ENCODE assay signal across 9 mouse cellular contexts in the genomic region with DNA sequence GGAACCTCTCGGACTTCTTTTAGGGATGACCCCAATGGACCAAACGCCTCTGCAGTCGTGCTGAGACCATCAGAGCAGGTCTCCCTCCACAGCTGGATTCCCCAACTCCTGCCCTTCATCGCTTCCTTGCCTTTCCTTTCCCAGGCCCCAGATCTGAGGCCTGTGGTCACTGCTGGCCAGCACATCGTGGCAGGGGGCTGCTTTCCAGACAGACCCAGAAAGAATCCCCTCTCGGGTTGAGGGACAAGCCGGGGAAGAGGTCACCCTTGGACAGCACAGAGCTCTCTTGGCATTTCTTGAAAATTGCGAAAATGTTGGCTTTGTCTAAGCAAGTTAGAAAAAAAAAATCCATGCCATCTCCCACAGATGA.
DNase-seq lines count a peak whose midpoint lies in the region; ATAC-seq and TF ChIP-seq lines count a peak whose summit lies in the region.
"Had no signal": no experiment of that assay in that cellular context is flagged by ENCODE, and none has a peak within 500 bp of the region (broad histone marks: within the 10 kb centered on the region; RNA-seq: fewer than 3 reads in every experiment).

No protein-coding gene starts in this region.

- H3K4me1 ChIP-seq in lung, postnatal 0 days (ENCODE audit: insufficient read depth, low read depth, low read length), result peaks cover 35% of the 10 kb centered on the region
- H3K4me1 ChIP-seq in forebrain, embryonic 15.5 days, result peaks cover 24% of the 10 kb centered on the region
- peaks cover 14% of the 10 kb centered on the region for H3K4me1 ChIP-seq in hindbrain, embryonic 16.5 days (ENCODE audit: control insufficient read depth, insufficient read depth, low read depth, low read length)
- peaks cover 38% of the 10 kb centered on the region for H3K4me1 ChIP-seq in neural tube, embryonic 15.5 days

- no peak overlapping the region for H3K4me2 ChIP-seq in lung, postnatal 0 days (replicated peaks; ENCODE audit: low read depth, low read length)
- no peak overlapping the region for H3K4me2 ChIP-seq in forebrain, embryonic 15.5 days (replicated peaks)
- H3K4me2 ChIP-seq in hindbrain, embryonic 16.5 days (ENCODE audit: low read length), result no peak overlapping the region
- no peak overlapping the region for H3K4me2 ChIP-seq in neural tube, embryonic 15.5 days

- no peak overlapping the region for H3K9ac ChIP-seq in lung, postnatal 0 days (replicated peaks; ENCODE audit: low read depth)
- H3K9ac ChIP-seq in forebrain, embryonic 15.5 days (replicated peaks), result no peak overlapping the region
- H3K9ac ChIP-seq in hindbrain, embryonic 16.5 days (ENCODE audit: low read depth, low read length), result 0 out of 2 replicates have a peak overlapping the region, but pooled peaks have one; percentile 32
- no peak overlapping the region for H3K9ac ChIP-seq in neural tube, embryonic 15.5 days (replicated peaks)

- H3K27ac ChIP-seq in lung, postnatal 0 days (ENCODE audit: low read length), result peak overlapping the region; percentile 91
- peak overlapping the region; percentile 45 for H3K27ac ChIP-seq in forebrain, embryonic 15.5 days (replicated peaks)
- peak overlapping the region; percentile 30 for H3K27ac ChIP-seq in hindbrain, embryonic 16.5 days (ENCODE audit: low read depth, low read length)
- H3K27ac ChIP-seq in neural tube, embryonic 15.5 days (replicated peaks), result peak overlapping the region; percentile 66

- no peaks in the 10 kb centered on the region for H3K36me3 ChIP-seq in lung, postnatal 0 days (ENCODE audit: insufficient read depth, low read length)
- H3K36me3 ChIP-seq in forebrain, embryonic 15.5 days, result no peaks in the 10 kb centered on the region
- no peaks in the 10 kb centered on the region for H3K36me3 ChIP-seq in hindbrain, embryonic 16.5 days (ENCODE audit: control insufficient read depth, insufficient read depth, low read length)
- H3K36me3 ChIP-seq in neural tube, embryonic 15.5 days, result no peaks in the 10 kb centered on the region

- no peak; the same call in 1 of the 2 replicates for ATAC-seq in lung, postnatal 0 days
- no peak for ATAC-seq in forebrain, embryonic 15.5 days (replicated peaks)
- ATAC-seq in hindbrain, embryonic 16.5 days, result no peak
- no peak for ATAC-seq in neural tube, embryonic 15.5 days (ENCODE audit: low FRiP score)
- ATAC-seq: Patski had no signal

- 31% methylated on average over 8 of the region's 8 CpGs for WGBS in lung, postnatal 0 days
- WGBS in forebrain, embryonic 15.5 days, result 72% methylated on average over 8 of the region's 8 CpGs
- WGBS in hindbrain, embryonic 16.5 days, result 54% methylated on average over 8 of the region's 8 CpGs
- 66% methylated on average over 8 of the region's 8 CpGs for WGBS in neural tube, embryonic 15.5 days

- no peak for TF ChIP-seq EP300 in lung, postnatal 0 days (IDR thresholded peaks at IDR 0.05)

- no peaks in the 10 kb centered on the region for H3K9me3 ChIP-seq in lung, postnatal 0 days (ENCODE audit: low read length)
- no peaks in the 10 kb centered on the region for H3K9me3 ChIP-seq in forebrain, embryonic 15.5 days
- no peaks in the 10 kb centered on the region for H3K9me3 ChIP-seq in hindbrain, embryonic 16.5 days (ENCODE audit: control insufficient read depth, low read length)
- no peaks in the 10 kb centered on the region for H3K9me3 ChIP-seq in neural tube, embryonic 15.5 days (replicated peaks)

- H3K27me3 ChIP-seq in lung, postnatal 0 days (replicated peaks; ENCODE audit: insufficient read depth, low read length), result no peaks in the 10 kb centered on the region
- no peaks in the 10 kb centered on the region for H3K27me3 ChIP-seq in forebrain, embryonic 15.5 days
- H3K27me3 ChIP-seq in hindbrain, embryonic 16.5 days (replicated peaks; ENCODE audit: control insufficient read depth, insufficient read depth, low read length), result no peaks in the 10 kb centered on the region
- no peaks in the 10 kb centered on the region for H3K27me3 ChIP-seq in neural tube, embryonic 15.5 days (replicated peaks)
- H3K27me3 ChIP-seq: Patski had no signal

- H3K4me3 ChIP-seq in lung, postnatal 0 days (ENCODE audit: low read depth, low read length), result no peak overlapping the region
- H3K4me3 ChIP-seq in forebrain, embryonic 15.5 days, result no peak overlapping the region
- no peak overlapping the region for H3K4me3 ChIP-seq in hindbrain, embryonic 16.5 days (ENCODE audit: low read length)
- no peak overlapping the region for H3K4me3 ChIP-seq in neural tube, embryonic 15.5 days (replicated peaks)

- TF ChIP-seq CTCF in lung, postnatal 0 days (IDR thresholded peaks at IDR 0.05), result no peak

- DNase-seq in lung, postnatal 0 days (ENCODE audit: low spot score), result no peak
- DNase-seq in lung, postnatal 10 days, result no peak
- DNase-seq in cerebellum, adult 18-20 months, result no peak
- DNase-seq in embryo, embryonic 9.5 days (ENCODE audit: extremely low spot score), result no peak
- DNase-seq: thymus, postnatal 25 days had no signal

Comparison
In these comparisons a context has a peak if more than half of its experiments do, and no peak if none do; other contexts are left out.
1. H3K27ac ChIP-seq: peak in every context shown above with its lines; median percentile 91 in lung, postnatal 0 days; 66 in neural tube, embryonic 15.5 days; 45 in forebrain, embryonic 15.5 days; 30 in hindbrain, embryonic 16.5 days.